Comparison of ENCODE assay signal across 8 mouse cellular contexts in genomic region chr9:51908838-51909237, GRCm38 (mm10). TPM values are rescaled to one million over a fixed set of nuclear protein-coding genes. Genes with fewer than 3 reads are reported as not detected.
DNase-seq lines count a peak whose midpoint lies in the region; ATAC-seq and TF ChIP-seq lines count a peak whose summit lies in the region.

No protein-coding gene starts in this region.

- H3K4me1 ChIP-seq in G1E (ENCODE audit: insufficient read depth, low read depth, low read length), result no peaks in the 10 kb centered on the region
- H3K4me1 ChIP-seq in forebrain, embryonic 11.5 days (replicated peaks; ENCODE audit: control insufficient read depth, insufficient read depth, low read length), result no peaks in the 10 kb centered on the region
- H3K4me1 ChIP-seq in lung, embryonic 15.5 days, result 0 out of 2 replicates have a peak, but pooled peaks cover 4% of the 10 kb centered on the region

- intact Hi-C loops in heart, postnatal 10 days (cut with DNase I), result loop anchor here (1.0 to 5.0 kb wide), 3 partner anchors 144 to 747 kb away; partner anchors contain the start of gene Arhgap20

- no peak overlapping the region for H3K4me3 ChIP-seq in G1E (ENCODE audit: low read depth, low read length)
- no peak overlapping the region for H3K4me3 ChIP-seq in forebrain, embryonic 11.5 days (ENCODE audit: low read depth, low read length)
- no peak overlapping the region for H3K4me3 ChIP-seq in layer of hippocampus, adult 2 months
- H3K4me3 ChIP-seq in lung, embryonic 15.5 days, result no peak overlapping the region

- ATAC-seq in G1E (ENCODE audit: extremely low read depth, insufficient number of reproducible peaks, low FRiP score, poor library complexity, severe bottlenecking), result no peak
- peak; percentile 71; the same call in 1 of the 2 replicates for ATAC-seq in forebrain, embryonic 11.5 days (replicated peaks; ENCODE audit: low FRiP score)
- ATAC-seq in lung, embryonic 15.5 days (ENCODE audit: borderline replicate concordance, extremely low read depth, low FRiP score, low TSS enrichment), result peak; percentile 62; the same call in 1 of the 2 replicates

- peak; percentile 55; the same call in 1 of the 2 replicates for TF ChIP-seq CTCF in G1E (IDR thresholded peaks at IDR 0.05; ENCODE audit: low read depth, low read length)
- peak; percentile 96 for TF ChIP-seq CTCF in layer of hippocampus, adult 2 months (conservative IDR thresholded peaks at IDR 0.05)

- peaks cover 5% of the 10 kb centered on the region for H3K27me3 ChIP-seq in G1E (ENCODE audit: insufficient read depth, low read length)
- no peaks in the 10 kb centered on the region for H3K27me3 ChIP-seq in forebrain, embryonic 11.5 days (ENCODE audit: control insufficient read depth, insufficient read depth, low read length)
- no peaks in the 10 kb centered on the region for H3K27me3 ChIP-seq in lung, embryonic 15.5 days

- 47% methylated on average over 2 of the region's 2 CpGs for WGBS in forebrain, embryonic 11.5 days
- 5% methylated on average over 2 of the region's 2 CpGs for WGBS in lung, embryonic 15.5 days

- H3K9ac ChIP-seq in forebrain, embryonic 11.5 days (ENCODE audit: low read length), result no peak overlapping the region
- no peak overlapping the region; the same call in 1 of the 2 replicates for H3K9ac ChIP-seq in lung, embryonic 15.5 days

- H3K9me3 ChIP-seq in G1E (replicated peaks), result no peaks in the 10 kb centered on the region
- no peaks in the 10 kb centered on the region for H3K9me3 ChIP-seq in forebrain, embryonic 11.5 days (ENCODE audit: control insufficient read depth, low read length)
- H3K9me3 ChIP-seq in lung, embryonic 15.5 days, result no peaks in the 10 kb centered on the region

- H3K4me2 ChIP-seq in forebrain, embryonic 11.5 days (ENCODE audit: low read depth, low read length, severe bottlenecking), result no peak overlapping the region
- no peak overlapping the region for H3K4me2 ChIP-seq in lung, embryonic 15.5 days

- peak; percentile 26 for DNase-seq in G1E (ENCODE audit: low spot score)
- DNase-seq in c-Kit-positive CD71-negative TER-119-negative erythroid progenitor cells, embryonic 14.5 days (ENCODE audit: low read depth), result peak; percentile 63
- peak; percentile 76 for DNase-seq in forebrain, embryonic 11.5 days (ENCODE audit: low spot score)
- peak; percentile 76 to 83 for DNase-seq in heart, postnatal 10 days
- DNase-seq in layer of hippocampus, adult 2 months (ENCODE audit: low spot score in 2 of 2), result peak; percentile 62 to 76
- DNase-seq in retina, adult 2 months (ENCODE audit: low read depth, low spot score), result peak; percentile 32
- DNase-seq in thymus, postnatal 36 days, result peak; percentile 76 to 77

- no peak overlapping the region for H3K27ac ChIP-seq in forebrain, embryonic 11.5 days (ENCODE audit: low read depth, low read length)
- H3K27ac ChIP-seq in layer of hippocampus, adult 2 months, result no peak overlapping the region
- H3K27ac ChIP-seq in lung, embryonic 15.5 days, result peak overlapping the region; percentile 54

- no peaks in the 10 kb centered on the region for H3K36me3 ChIP-seq in G1E (replicated peaks)
- H3K36me3 ChIP-seq in forebrain, embryonic 11.5 days (ENCODE audit: control insufficient read depth, insufficient read depth, low read length), result no peaks in the 10 kb centered on the region
- no peaks in the 10 kb centered on the region for H3K36me3 ChIP-seq in lung, embryonic 15.5 days

RNA-seq across cellular contexts. Expression of gene Fdx1, which starts 54.5 kb away (rescaled TPM):
- 10.0 and 12.0 TPM in 2 replicates for total RNA-seq in G1E (2014; fragmentation: Nextera tagmentation)
- 21.4 and 37.9 TPM in 2 replicates for total RNA-seq in G1E (2017)
- polyA plus RNA-seq in G1E (2012), result 43.9 and 60.9 TPM in 2 replicates
- polyA plus RNA-seq in forebrain, embryonic 11.5 days (2014; fragmentation: Nextera tagmentation; extraction: Ambion mirVana), result 50.1 and 51.4 TPM in 2 replicates
- 10 to 100 TPM; 90.3 to 90.7 TPM for total RNA-seq in heart, postnatal 10 days (2021)
- total RNA-seq in layer of hippocampus, adult 2 months (2021), result 10 to 100 TPM; 17.1 to 18.7 TPM
- 103 and 109 TPM in 2 replicates for polyA plus RNA-seq in lung, embryonic 15.5 days (2015; fragmentation: Nextera tagmentation; extraction: Ambion mirVana)

Comparison
In these comparisons a context has a peak if more than half of its experiments do, and no peak if none do; other contexts are left out.
1. DNase-seq: peak in every context shown above with its lines; median percentile 80 in heart, postnatal 10 days; 76 in thymus, postnatal 36 days; 76 in forebrain, embryonic 11.5 days; 69 in layer of hippocampus, adult 2 months; 63 in c-Kit-positive CD71-negative TER-119-negative erythroid progenitor cells, embryonic 14.5 days; 32 in retina, adult 2 months; 26 in G1E.